Mouse (Mus musculus) hematopoietic stem cell, adult 5-6 weeks (primary cell): Measurements from ENCODE around the gene Zfp781. TPM values are rescaled to one million over a fixed set of nuclear protein-coding genes. Genes with fewer than 3 reads are reported as not detected.
"Not testable (repeated sequence)": the region's sequence is repeated elsewhere in the genome, so short reads cannot be mapped to it uniquely, and the experiment has no call there.

Source experiments
- ATAC-seq, 2 experiments: fragments of 125-278 bp in 1 of 2; replicated peaks in 1 of 2; 2 replicates each; pipeline ENCODE4 v1.8.0; 2016 to 2017; ENCODE audit warnings: inconsistent platforms in 2 of 2, mild to moderate bottlenecking in 2 of 2, moderate number of reproducible peaks in 2 of 2, low read depth in 1 of 2, moderate TSS enrichment in 1 of 2; ENCODE audit not compliant: low FRiP score in 2 of 2, poor library complexity in 2 of 2, severe bottlenecking in 2 of 2, insufficient read depth in 1 of 2, low TSS enrichment in 1 of 2
- total RNA-seq: library from RNA; stranded (forward); fragments of 172-1452, 232-1000 nt; gene quantifications from 2 replicates; pipeline ENCODE4 v1.2.3, GENCODE M21; 2017

The Zfp781 gene
- 0.94 and 1.7 TPM in 2 replicates for total RNA-seq

- ATAC-seq, result peak; percentile 64 to 66; a peak in 3 of 4 replicates
Measured at GRCm38 (mm10) chr10:81929842-81930743, at the start of gene Zfp781. Gene Zfp781, minus strand, starts transcription at chr10:81930480.

DNA sequence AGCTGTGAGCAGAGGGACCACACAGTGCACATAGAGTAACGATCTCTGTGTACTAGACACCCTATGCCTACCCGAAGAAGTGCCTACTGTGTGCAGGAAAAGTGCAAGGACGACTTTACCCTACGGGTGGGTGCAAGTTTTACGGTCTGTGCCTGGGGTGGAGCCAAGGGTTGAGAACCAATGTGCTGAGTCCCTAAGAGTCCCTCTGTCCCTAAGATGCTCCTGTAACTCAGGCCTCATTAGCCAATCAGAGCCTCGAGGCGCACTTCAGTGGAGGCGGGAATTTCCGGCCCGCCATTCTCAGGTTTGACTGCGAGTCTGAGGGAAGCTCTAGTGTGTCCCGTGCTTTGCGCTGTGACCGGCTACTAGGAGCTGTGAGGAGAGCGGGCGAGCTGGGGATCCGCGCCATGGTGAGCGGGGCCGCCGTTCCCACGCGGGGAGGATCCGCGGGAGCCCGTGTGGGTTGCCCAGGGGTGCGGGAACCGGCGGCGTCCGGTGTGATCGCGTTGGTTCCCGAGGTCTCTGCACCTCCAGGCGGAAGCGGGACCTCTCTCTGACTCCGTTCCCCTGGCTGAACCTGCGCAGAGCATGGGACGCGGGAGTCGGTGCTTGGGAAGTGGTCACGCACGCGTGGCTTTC lies 48.2 kb upstream of the Zfp781 start:
- not testable (repeated sequence) for ATAC-seq

DNA sequence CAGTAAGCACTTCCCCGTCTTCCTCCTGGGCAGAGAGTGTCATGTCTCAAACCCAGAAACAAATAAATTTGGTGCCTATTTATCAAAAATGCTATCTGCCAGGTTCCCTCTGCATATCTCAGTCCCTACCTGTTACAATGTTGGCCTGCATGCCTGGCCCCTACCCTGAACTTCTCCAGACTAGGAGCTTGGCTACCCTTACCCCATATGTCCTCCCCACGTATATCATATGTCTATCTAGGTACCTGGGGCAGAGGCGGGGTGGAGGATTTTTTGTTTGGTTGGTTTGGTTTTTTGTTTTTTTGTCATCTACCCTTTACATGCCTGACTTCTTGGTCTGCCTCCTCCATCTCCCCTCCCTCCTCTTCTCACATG lies 451 bp upstream of the Zfp781 start:
- not testable (repeated sequence) for ATAC-seq

DNA sequence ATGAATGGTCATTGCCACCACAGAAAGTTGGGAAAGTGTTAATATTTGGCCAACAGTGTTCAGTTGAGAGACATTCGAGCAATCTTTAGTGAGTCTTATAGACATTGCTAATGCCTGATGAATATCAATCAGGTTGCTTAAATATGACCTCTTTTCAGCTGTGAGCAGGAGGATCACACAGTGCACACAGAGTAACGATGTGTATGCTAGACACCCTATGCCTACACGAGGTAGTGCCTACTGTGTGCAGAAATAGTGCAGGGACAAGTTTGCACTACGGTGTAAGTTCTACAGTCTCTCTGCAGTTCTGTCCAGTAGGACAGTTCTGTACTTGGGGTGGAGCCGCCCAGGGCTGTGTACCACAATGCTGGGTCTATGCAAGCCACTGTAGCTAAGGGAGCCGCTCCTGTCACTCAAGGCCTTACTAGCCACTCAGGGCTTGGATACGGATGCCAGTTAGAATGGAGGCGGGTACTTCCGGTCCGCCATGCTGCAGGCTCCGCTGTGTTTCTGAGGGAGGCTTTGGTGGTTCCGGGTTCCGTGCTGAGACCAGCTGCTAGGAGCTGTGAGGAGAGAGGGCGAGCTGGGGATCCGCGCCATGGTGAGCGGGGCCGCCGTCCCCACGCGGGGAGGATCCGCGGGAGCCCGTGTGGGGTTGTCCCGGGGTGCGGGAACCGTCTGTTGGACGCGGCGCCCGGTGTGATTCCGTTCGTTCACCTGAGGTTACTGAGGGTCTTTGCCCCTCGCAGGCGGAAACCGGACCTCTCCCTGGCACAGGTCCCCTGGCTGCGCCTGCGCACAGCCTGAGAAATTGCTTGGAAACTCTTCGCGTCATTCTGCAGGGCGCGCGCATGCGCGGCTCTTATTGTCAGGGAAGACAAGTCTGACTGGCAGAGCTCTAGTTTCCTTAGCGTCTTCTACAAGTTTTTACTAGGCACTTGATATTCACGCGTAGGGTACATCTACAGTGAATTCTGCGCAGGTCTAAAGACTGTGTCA lies 66.6 kb downstream of the Zfp781 start, which contains the start of gene Gm32687:
Gene Gm32687 (plus strand): TSS at position 526 of the 999 bp plus-strand sequence.
- ATAC-seq, result peak; percentile 100

Other genes starting within 250 kb of the Zfp781 start
- gene Zfp433, start 225.7 kb downstream of the Zfp781 start, total RNA-seq, result 15.7 and 22.4 TPM in 2 replicates
- 0.30 and 5.7 TPM in 2 replicates for gene Gm3055, start 159.3 kb downstream of the Zfp781 start, total RNA-seq
- gene Gm4767, start 118.3 kb downstream of the Zfp781 start, total RNA-seq, result 2.4 TPM in 1 of 2 replicates, not detected in the other
- gene Gm32687, start 66.5 kb downstream of the Zfp781 start, total RNA-seq, result 3.4 and 12.8 TPM in 2 replicates
- gene Zfp873, start 117.6 kb upstream of the Zfp781 start, total RNA-seq, result 13.7 and 14.7 TPM in 2 replicates
- 1.0 TPM in 2 replicates for gene BC024063, start 152.9 kb upstream of the Zfp781 start, total RNA-seq
- 5.7 and 12.8 TPM in 2 replicates for gene AU041133, start 197.5 kb upstream of the Zfp781 start, total RNA-seq